27 mouse cellular contexts compared by ENCODE assay signal in the genomic region with DNA sequence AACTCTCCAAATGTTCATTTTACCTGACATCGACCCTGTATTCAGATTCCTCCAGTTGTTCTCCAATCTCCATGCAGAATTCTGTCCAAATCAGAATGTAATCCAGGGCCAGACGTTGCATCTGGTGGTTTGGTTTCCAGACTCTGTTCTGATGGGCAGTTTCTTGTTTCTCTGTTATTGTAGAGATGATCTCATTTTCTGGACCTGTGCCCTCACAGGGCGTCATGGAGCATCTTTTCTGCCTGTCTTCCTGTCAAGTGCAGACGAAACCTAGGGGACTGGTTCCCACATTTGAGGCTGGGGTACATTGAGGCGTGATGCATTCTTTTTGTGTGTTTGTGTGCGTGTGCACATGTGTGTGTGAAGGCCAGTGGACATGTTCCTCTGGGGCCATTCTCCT.
DNase-seq lines count a peak whose midpoint lies in the region; ATAC-seq and TF ChIP-seq lines count a peak whose summit lies in the region.
"Had no signal": no experiment of that assay in that cellular context is flagged by ENCODE, and none has a peak within 500 bp of the region (broad histone marks: within the 10 kb centered on the region; RNA-seq: fewer than 3 reads in every experiment).

No protein-coding gene starts in this region.

- H3K27ac ChIP-seq in heart, embryonic 10.5 days, result no peak overlapping the region
- H3K27ac ChIP-seq in lung, embryonic 14.5 days (ENCODE audit: low read depth), result no peak overlapping the region
- H3K27ac ChIP-seq in liver, embryonic 12.5 days, result no peak overlapping the region
- H3K27ac ChIP-seq: embryonic facial prominence, embryonic 10.5 days; embryonic facial prominence, embryonic 15.5 days; forebrain, embryonic 12.5 days; hindbrain, embryonic 10.5 days; intestine, embryonic 15.5 days; limb, embryonic 10.5 days; limb, embryonic 15.5 days; liver, embryonic 14.5 days; midbrain, embryonic 15.5 days; neural tube, embryonic 15.5 days had no signal

- CTCF ChIA-PET in Patski (lab: Charles Lee), result no interaction called here

- POLR2A ChIA-PET in Patski (lab: Charles Lee), result no interaction called here

- in situ Hi-C loops in Patski (cut with MboI; ENCODE audit: low pct_unique_long_range_greater_than_20kb), result no loop called here

- no peaks in the 10 kb centered on the region for H3K9me3 ChIP-seq in heart, embryonic 10.5 days
- no peaks in the 10 kb centered on the region for H3K9me3 ChIP-seq in lung, embryonic 14.5 days (ENCODE audit: low read depth, low read length)
- no peaks in the 10 kb centered on the region for H3K9me3 ChIP-seq in liver, embryonic 12.5 days (replicated peaks)
- H3K9me3 ChIP-seq: embryonic facial prominence, embryonic 10.5 days; embryonic facial prominence, embryonic 15.5 days; forebrain, embryonic 12.5 days; hindbrain, embryonic 10.5 days; intestine, embryonic 15.5 days; limb, embryonic 10.5 days; limb, embryonic 15.5 days; midbrain, embryonic 15.5 days; neural tube, embryonic 15.5 days had no signal

- H3K9ac ChIP-seq in lung, embryonic 14.5 days, result no peak overlapping the region
- H3K9ac ChIP-seq in liver, embryonic 12.5 days, result no peak overlapping the region
- H3K9ac ChIP-seq: embryonic facial prominence, embryonic 15.5 days; forebrain, embryonic 12.5 days; forebrain, postnatal 0 days; intestine, embryonic 15.5 days; limb, embryonic 15.5 days; liver, embryonic 14.5 days; midbrain, embryonic 15.5 days; neural tube, embryonic 15.5 days had no signal

- peak; percentile 24 for DNase-seq in heart, embryonic 10.5 days (ENCODE audit: low spot score)
- DNase-seq in heart, adult 8-10 months (ENCODE audit: low spot score), result no peak
- peak; percentile 13 for DNase-seq in lung, embryonic 14.5 days
- no peak for DNase-seq in lung, adult 2 months
- DNase-seq in Patski (ENCODE audit: low read depth, low spot score), result no peak
- DNase-seq: adrenal gland, postnatal 10 days; B cell, adult 2 months; cerebellum, adult 11-12 months; forebrain, postnatal 0 days; kidney, adult 2 months; kidney, postnatal 4 days; retina, postnatal 1 day; right cerebral cortex, postnatal 14 days; thymus, postnatal 4 days had no signal

- no peak overlapping the region for H3K4me3 ChIP-seq in heart, embryonic 10.5 days
- no peak overlapping the region for H3K4me3 ChIP-seq in lung, embryonic 14.5 days (ENCODE audit: low read depth, low read length)
- H3K4me3 ChIP-seq in lung, adult 2 months (replicated peaks; ENCODE audit: extremely low read depth, low read depth, low read length), result no peak overlapping the region
- H3K4me3 ChIP-seq in liver, embryonic 12.5 days, result no peak overlapping the region
- H3K4me3 ChIP-seq: embryonic facial prominence, embryonic 10.5 days; embryonic facial prominence, embryonic 15.5 days; forebrain, embryonic 12.5 days; hindbrain, embryonic 10.5 days; intestine, embryonic 15.5 days; limb, embryonic 10.5 days; limb, embryonic 15.5 days; midbrain, embryonic 15.5 days; neural tube, embryonic 15.5 days had no signal

- H3K4me2 ChIP-seq in lung, embryonic 14.5 days, result no peak overlapping the region
- H3K4me2 ChIP-seq in liver, embryonic 12.5 days, result no peak overlapping the region
- H3K4me2 ChIP-seq: embryonic facial prominence, embryonic 15.5 days; forebrain, embryonic 12.5 days; heart, embryonic 11.5 days; intestine, embryonic 15.5 days; limb, embryonic 15.5 days; midbrain, embryonic 15.5 days; neural tube, embryonic 15.5 days had no signal

- no peaks in the 10 kb centered on the region for H3K36me3 ChIP-seq in heart, embryonic 10.5 days
- no peaks in the 10 kb centered on the region for H3K36me3 ChIP-seq in lung, embryonic 14.5 days (ENCODE audit: insufficient read depth)
- no peaks in the 10 kb centered on the region for H3K36me3 ChIP-seq in liver, embryonic 12.5 days
- H3K36me3 ChIP-seq: embryonic facial prominence, embryonic 10.5 days; embryonic facial prominence, embryonic 15.5 days; forebrain, embryonic 12.5 days; hindbrain, embryonic 10.5 days; intestine, embryonic 15.5 days; limb, embryonic 10.5 days; limb, embryonic 15.5 days; midbrain, embryonic 15.5 days; neural tube, embryonic 15.5 days had no signal

- peaks cover 5% of the 10 kb centered on the region; the same call in 1 of the 2 replicates for H3K4me1 ChIP-seq in heart, embryonic 10.5 days
- H3K4me1 ChIP-seq in lung, embryonic 14.5 days (ENCODE audit: insufficient read depth), result no peaks in the 10 kb centered on the region
- H3K4me1 ChIP-seq in lung, adult 2 months (ENCODE audit: control insufficient read depth, insufficient read depth, low read length), result no peaks in the 10 kb centered on the region
- peaks cover 15% of the 10 kb centered on the region for H3K4me1 ChIP-seq in liver, embryonic 12.5 days
- H3K4me1 ChIP-seq: embryonic facial prominence, embryonic 10.5 days; embryonic facial prominence, embryonic 15.5 days; forebrain, embryonic 12.5 days; intestine, embryonic 15.5 days; limb, embryonic 10.5 days; limb, embryonic 15.5 days; midbrain, embryonic 15.5 days; neural tube, embryonic 15.5 days had no signal

- WGBS in heart, embryonic 10.5 days, result 77% methylated on average over 6 of the region's 6 CpGs
- WGBS in lung, embryonic 14.5 days, result 78% methylated on average over 6 of the region's 6 CpGs
- WGBS in lung, adult 2 months, result 61% methylated on average over 6 of the region's 6 CpGs
- WGBS in liver, embryonic 12.5 days (ENCODE audit: insufficient replicate concordance), result 72% methylated on average over 6 of the region's 6 CpGs

- no peak for TF ChIP-seq POLR2A in lung, adult 2 months (IDR thresholded peaks at IDR 0.05; ENCODE audit: borderline replicate concordance, extremely low read depth, low read depth, low read length)

- ATAC-seq in lung, embryonic 14.5 days (ENCODE audit: insufficient read depth), result no peak
- ATAC-seq in Patski, result peak; percentile 31
- no peak for ATAC-seq in liver, embryonic 12.5 days
- ATAC-seq: forebrain, postnatal 0 days; hindbrain, embryonic 16.5 days; intestine, embryonic 15.5 days; midbrain, embryonic 15.5 days had no signal

- no peak for TF ChIP-seq CTCF in lung, embryonic 14.5 days (IDR thresholded peaks at IDR 0.05; ENCODE audit: low read depth)
- no peak for TF ChIP-seq CTCF in lung, adult 2 months (IDR thresholded peaks at IDR 0.05; ENCODE audit: insufficient read depth, low read length)
- no peak for TF ChIP-seq CTCF in Patski (IDR thresholded peaks at IDR 0.05)

- no peaks in the 10 kb centered on the region for H3K27me3 ChIP-seq in heart, embryonic 10.5 days (ENCODE audit: insufficient read depth, poor library complexity, severe bottlenecking)
- H3K27me3 ChIP-seq in lung, embryonic 14.5 days (ENCODE audit: insufficient read depth, low read length), result no peaks in the 10 kb centered on the region
- no peaks in the 10 kb centered on the region for H3K27me3 ChIP-seq in Patski
- no peaks in the 10 kb centered on the region; the same call in 1 of the 2 replicates for H3K27me3 ChIP-seq in liver, embryonic 12.5 days (replicated peaks)
- H3K27me3 ChIP-seq: embryonic facial prominence, embryonic 15.5 days; intestine, embryonic 15.5 days; limb, embryonic 15.5 days; midbrain, embryonic 15.5 days; neural tube, embryonic 15.5 days had no signal

Comparison
In these comparisons a context has a peak if more than half of its experiments do, and no peak if none do; other contexts are left out.
1. DNase-seq: peak in heart, embryonic 10.5 days (single experiment) and lung, embryonic 14.5 days (single experiment); none in heart, adult 8-10 months (single experiment), lung, adult 2 months (single experiment) and Patski (single experiment).